Mouse (Mus musculus) thymus, postnatal 0 days (tissue): ENCODE measurements around the gene F2rl2. TPM values are rescaled to one million over a fixed set of nuclear protein-coding genes. Genes with fewer than 3 reads are reported as not detected.

ENCODE experiments used
- DNase-seq: peaks from one replicate; pipeline ENCODE4 v3.0.0-alpha.2; 2015; ENCODE audit warnings: low spot score
- polyA plus RNA-seq: library from polyadenylated mRNA; unstranded; fragments of >200 nt; fragmentation: Nextera tagmentation; extraction: Ambion mirVana; gene quantifications from 2 replicates; pipeline ENCODE4 v1.2.1, GENCODE M21; 2015

F2rl2 gene
- polyA plus RNA-seq, 1 experiment from 2014 or later, result 0.56 TPM

DNA sequence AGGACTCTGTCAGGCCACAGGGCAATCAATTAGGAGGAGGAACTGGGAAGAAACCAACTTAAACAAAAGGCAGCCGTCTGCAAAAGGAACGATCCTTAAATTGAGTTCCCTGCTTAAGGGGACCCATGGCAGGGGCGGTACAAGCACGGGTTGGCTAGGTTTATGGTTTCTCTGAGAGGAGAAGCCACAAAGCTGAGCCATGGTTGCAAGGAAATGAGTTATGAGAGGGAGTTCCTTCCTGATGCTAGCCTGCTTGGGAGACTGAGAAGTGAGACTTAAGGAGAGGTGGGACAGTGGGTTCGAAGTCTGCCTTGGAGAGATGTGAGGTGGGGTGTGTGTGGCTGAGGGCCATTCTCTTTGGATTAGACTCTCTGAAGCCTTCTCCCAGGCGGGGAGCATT lies 1.2 kb downstream of the F2rl2 start:
- no peak for DNase-seq

DNA sequence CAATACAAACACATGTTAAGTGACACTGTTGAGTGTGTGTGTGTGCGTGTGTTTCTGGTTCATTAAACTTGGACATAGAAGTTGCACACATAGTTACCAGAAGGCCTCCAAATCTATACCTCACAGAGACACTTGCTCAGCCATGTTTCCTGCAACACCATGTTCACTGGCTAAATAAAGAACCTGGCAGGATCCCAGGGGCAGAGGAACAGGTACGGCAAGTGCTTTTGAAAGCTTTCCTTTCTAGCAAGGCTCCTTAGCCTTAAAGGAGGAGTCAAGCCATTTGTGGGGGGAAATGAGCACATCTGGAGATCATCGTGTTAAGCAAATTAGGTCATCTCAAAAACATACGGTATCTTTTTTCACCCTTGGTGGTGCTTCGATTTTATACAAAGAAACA lies 6.7 kb downstream of the F2rl2 start:
- peak; percentile 15 for DNase-seq

DNA sequence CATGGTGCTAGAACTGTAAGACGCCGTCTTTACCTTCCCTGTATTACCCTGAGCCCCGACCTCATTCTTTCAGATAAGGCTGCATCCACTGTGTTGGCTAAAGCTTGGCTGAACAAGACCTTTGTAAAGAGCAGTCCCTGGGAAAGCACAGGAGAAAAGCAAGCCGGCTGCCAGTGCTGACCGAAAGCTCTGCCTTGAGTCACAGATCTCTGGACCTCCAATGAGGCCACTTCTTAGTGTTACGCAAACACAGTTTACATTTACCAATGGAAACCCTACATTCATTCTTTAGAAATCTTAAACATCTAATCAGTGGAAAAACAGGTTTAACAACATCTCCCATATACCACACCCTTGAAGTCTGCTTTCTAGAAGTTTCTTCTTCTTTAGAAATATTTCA lies 8.9 kb downstream of the F2rl2 start:
- DNase-seq, result no peak

DNA sequence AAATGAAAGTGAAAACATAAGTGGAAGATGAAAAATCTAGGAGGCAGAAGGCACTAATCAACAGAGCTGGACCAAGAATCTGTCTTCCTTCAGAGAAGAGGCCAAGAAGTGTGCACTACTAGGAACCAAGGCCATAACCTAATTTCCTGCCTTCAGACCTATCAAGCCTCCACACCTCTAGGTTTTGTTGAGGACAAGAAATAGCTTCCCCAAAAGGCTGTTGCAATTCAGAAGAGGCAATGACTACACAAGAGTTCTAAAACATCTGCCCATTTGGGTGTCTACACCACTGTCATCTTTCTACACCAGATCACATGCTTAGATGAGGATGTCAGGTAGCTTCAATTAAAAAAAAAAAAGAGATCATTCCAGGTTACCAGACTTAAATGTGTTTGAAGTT lies 15.4 kb downstream of the F2rl2 start:
- DNase-seq, result no peak

DNA sequence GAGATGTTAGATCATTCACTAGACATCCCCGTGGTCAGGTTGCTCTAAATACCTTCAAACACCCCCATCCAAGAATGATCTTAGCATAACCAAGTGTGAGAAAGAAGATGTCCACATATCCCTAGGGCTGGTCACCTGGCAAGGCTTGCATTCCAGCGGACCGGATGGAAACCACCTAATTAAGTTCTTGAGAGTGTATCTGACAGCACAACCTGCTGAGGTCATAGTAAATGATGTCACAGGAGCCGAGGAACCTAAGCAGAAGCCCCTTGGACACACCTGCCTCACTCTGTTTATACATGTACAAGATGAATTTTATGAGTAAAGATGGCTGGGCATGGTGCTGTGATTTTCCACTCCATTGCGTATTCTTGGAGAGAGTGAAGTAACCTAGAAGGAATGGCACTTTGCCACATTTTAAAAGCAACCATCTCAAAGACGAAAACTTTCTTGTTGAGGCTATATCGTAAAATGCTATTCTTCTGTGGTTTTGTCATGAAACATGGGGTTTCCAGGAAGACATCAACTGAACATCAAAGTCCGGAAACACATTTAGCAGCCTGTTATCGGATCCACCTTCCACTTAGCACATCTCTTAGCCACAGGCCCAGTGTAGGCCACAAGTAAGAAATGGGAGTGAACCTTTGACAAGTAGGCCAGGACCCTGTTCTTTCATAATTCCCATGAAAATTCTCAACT lies 16.1 kb downstream of the F2rl2 start:
- peak; percentile 56 for DNase-seq

DNA sequence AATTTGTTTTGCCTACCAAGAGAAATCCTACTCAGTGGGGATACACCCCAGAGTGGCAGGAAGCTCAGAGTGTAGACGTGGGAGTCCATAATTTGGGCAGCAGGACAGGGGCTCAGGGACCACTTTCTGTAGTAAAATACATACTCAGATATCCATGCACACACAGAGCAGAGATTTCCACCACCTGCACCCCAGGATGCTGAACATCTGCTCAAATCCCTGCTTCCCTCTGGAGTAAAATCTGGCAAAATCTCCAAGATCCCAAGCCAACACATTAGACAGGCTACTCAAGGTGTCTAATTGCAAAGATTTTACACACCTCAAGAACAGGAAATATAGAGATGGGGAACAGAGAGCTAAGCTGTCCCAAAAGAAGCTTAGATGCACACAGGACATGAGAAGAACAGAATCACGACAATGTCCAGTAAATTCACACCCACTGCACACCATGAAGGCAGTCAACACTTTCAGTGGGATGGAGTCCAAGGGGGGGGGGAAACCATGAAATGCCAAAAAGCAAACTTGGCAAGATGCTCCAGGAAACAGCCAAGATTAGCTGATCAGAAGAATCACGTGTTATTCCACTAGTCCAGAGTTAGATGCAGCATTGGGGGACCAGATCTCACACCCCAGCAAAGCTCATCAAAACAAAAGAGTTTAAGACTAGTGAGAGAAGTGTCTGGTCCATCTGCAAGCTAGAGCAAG lies 17.8 kb downstream of the F2rl2 start:
- DNase-seq, result no peak

DNA sequence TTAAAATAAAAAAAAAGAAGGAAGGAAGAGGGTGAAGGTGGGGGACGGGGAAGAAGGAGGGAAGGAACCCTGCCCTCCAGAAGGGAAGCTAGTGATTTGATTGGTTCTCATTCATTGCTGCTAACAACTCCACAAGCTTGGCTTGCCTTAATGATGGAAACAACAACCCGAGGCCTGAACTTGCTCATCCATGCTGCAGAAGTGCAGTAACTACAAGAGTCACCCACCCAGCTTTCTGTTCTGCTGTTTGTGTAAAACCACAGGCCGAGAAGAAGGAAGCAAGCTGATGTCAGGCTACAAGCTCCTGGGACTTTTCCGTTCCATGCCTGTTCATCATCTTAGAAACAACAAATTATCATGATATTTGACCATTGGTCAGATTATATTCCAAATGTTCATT lies 18.7 kb downstream of the F2rl2 start:
- DNase-seq, result no peak

DNA sequence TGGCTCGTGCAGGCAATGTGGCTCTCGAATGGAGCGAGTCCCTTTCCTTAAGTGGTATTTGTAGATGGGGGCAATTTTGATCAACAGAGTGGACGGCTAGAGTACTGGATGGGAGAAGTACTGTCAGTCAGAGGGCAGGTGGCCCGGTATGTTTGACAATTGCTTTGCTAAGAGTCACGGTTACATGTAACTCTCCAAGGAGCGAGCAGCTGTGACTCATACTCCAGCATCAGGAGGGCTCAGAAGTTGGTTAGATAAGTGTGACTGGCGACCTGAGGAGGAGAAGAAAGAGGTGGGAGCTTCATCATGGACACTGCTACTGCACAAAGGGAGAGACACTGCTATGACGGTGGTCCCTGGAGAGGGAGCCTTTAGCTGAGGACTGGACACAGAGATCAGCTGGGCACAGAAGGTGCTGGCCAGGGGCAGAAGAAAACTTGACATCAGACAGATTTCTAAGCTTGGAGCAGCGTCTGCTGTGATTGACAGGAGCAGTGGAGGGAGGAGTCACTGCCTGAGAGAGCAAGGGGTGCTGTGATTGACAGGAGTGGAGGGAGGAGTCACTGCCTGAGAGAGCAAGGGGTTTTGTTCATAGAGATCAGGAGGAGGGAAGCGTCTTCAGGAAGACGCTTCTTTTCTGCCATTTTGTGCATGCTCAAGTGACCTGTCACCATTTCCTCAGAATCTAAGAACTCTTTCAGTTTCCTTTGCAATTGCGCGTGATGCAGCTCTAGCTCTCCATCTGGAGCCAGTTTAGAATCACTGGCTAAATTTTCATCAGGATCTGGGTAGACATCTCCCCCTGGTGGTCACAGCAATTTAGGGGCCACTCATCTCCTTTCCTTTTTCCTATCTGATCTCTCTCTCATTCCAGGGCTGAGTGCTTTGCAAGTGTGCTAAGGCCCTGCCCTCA lies 22.9 kb downstream of the F2rl2 start:
- peak; percentile 73 for DNase-seq

DNA sequence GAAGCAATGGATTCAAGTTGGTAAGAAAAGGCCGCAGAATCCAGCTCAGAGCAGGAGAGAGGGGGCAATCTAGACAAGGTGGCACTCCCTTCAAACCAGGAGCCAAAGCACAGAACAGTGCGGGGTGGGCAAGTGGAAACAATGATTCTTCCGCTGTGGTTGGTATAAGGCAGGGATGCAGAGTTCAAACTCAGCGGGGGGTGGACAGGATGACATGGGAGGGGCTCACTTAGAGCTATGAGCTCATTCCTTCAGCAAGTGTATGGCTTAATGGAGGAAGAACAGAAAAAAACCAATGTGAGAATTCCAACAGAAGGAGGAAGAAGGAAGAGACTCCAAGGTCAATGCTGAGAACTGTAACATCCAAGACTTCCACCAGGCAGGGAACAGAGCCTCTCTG lies 33.8 kb downstream of the F2rl2 start:
- no peak for DNase-seq

DNA sequence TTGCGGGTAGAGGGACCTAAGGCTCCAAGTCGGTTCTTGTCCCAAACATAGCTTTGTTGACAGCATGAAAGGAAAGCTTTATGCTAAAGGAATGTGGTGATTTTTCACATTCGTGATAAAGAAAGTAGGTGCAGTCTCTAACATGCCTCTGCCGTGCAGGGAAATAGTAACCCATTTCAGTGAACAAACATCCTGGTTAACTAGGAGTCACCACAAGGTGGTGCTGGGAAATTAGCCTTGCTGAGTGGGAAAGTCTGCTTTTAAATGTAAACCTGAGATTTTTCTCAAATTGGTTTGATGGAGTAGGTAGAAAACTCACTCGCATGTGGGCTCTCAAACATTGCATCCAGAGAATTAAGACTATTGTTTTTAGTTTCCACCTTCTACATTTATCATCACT lies 43.0 kb downstream of the F2rl2 start:
- DNase-seq, result peak; percentile 18

DNA sequence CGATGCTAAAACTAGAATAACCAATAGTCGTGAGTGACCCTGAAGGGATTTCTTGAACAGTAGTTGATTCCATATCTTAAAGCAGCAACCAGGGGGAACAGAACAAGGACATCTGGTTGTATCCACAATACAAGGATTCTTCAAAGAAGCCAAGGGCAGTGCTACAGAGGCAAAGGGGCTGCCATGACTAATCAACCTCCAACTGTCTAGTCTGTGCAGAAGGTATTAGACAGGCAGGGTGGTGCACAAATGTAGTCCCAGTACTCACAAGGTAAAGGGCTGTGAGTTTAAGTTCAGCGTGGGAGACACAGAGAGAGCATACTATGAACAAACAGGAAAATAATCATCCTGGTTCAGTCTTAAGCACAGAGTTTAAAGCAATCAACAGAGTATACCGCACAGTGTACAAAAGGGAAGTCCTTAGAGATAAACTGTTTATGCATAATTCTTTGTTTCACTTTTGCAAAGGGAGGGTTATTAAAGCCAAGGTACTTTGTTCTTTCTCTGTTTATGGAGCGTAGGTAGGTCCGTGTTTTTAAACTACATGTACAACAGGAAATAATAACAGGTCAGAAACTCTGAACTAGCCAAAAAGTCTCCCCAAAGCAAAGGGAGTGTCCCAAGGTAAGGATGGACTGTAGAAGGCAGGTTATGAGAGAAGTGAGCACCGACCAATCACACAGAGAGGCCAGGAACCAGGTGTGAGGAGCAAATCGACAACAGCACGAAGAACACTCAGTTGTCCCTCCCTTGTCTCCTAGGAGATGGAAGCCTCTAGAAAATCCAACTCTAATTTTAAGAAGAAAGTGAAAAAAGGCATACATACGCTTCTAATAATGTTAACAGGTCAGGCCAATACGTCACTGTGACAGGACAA lies 45.4 kb downstream of the F2rl2 start:
- no peak for DNase-seq

DNA sequence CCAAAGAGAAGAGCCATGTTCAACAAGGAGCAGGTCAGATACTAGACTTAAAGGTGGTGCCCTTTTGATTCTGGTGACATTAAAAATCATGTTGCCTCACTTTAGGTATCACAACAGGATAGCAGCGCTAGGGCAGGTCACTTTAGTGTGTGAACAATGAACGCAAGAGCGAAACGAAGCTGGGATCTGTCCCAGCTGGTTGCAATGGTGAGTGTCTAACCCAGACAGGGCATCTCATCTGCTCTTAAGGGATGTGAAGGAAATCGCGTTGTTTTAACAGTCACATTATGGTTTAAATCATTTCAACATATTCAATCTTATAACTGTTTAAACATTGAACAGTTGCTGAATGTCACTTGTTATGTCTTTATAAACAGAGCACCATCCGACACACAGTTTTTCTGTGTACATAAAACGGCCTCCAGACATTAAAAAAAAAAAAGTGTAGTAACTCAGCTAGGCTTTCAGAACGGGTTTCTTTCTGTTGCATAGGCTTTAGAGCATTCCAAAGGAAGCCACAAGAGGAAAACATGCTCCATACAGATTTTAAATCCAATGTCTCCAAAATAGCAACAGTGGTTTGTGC lies 46.3 kb downstream of the F2rl2 start:
- no peak for DNase-seq

DNA sequence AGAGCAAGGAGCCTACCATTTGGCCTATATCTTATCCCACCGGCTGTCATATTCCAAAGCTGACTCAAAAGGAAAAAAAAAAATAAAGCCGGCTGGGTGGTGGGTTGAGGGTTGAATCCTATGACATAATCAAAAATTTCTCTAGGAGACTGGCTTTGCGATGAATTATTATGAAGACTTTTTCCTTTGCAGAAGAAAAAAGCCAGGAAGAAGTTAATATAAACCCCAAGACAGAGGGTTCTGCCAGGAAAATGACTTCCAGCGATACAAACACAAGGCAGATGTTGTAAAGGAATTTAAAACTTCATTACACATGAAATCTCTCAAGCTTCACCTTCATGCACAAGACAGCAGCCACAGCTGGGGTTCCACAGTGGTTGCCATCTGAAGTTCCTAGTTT lies 48.8 kb downstream of the F2rl2 start:
- DNase-seq, result no peak

DNA sequence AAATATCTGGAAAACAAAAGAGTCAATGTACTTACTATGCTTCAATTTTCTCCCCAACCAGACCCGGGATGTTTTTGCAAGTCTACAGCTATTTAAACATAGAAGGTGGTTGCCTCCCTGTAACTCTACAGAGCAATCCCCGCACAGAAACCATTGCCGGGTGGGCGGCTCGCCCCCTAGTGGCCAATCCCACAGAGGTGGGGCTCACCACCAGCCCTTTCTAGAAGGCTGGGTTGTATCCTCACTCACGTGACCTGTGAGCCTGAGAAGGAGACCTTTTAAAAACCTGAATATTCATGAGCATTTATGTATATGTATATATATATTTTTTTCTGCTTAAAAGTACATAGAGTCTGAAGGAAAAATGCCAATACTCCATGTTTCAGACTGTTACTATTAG lies 49.9 kb downstream of the F2rl2 start:
- peak; percentile 64 for DNase-seq

DNA sequence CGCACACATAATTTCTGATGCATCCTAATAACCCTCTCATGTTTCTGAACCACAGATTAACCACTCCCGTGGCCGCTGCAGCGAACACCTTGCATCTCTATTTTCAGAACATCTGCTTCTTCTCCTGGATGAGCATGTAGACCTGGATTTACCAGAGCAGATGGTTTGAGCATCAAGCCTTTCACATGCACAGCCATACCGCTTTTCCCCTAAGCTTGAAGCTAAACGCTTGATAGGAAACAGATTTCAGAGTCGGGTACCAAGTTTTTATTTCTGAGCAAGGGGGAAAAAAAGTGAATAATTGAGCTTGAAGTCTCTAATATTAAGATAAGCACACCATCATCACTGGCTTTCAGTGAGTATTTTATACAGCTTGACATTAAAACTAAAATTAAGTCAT lies 50.4 kb downstream of the F2rl2 start:
- no peak for DNase-seq

DNA sequence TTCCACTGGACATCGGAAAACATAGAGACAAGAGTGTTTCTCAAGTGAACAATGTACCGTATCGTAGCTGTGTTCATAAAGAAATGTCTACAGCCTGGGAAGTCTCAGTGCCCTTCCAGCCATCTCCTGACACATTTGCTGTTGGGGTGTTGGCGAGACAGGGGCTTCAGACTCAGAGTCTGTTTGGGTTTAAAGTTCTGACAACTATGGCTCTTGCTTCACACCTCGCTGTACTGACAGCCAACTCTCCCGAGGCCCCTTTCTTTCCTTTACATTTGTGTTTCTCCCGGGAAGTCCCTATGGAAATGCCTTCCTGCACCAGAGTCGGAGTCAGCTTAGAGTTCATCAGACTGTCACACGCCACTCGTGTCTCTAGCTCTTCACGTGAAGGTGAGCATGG lies 50.9 kb downstream of the F2rl2 start:
- no peak for DNase-seq

Other genes with a start within 250 kb of the F2rl2 start
- 0.89 and 1.4 TPM in 2 replicates for gene S100z, start 218.1 kb upstream of the F2rl2 start, polyA plus RNA-seq
- 1.8 TPM in 2 replicates for gene F2rl1, start 171.6 kb upstream of the F2rl2 start, polyA plus RNA-seq
- gene F2r, start 78.4 kb upstream of the F2rl2 start, polyA plus RNA-seq, result 24.9 and 27.2 TPM in 2 replicates
- gene Iqgap2, start 195.1 kb downstream of the F2rl2 start, polyA plus RNA-seq, result 10.1 and 12.7 TPM in 2 replicates